ENCODE assay signal across 25 mouse cellular contexts in genomic region chr9:45254605-45255004, GRCm38 (mm10). TPM values are rescaled to one million over a fixed set of nuclear protein-coding genes. Genes with fewer than 3 reads are reported as not detected.
DNase-seq lines count a peak whose midpoint lies in the region; ATAC-seq and TF ChIP-seq lines count a peak whose summit lies in the region.
"Had no signal": no experiment of that assay in that cellular context is flagged by ENCODE, and none has a peak within 500 bp of the region (broad histone marks: within the 10 kb centered on the region; RNA-seq: fewer than 3 reads in every experiment).

No protein-coding gene starts in this region.

- no peak for TF ChIP-seq POLR2A in spleen, adult 2 months (IDR thresholded peaks at IDR 0.05; ENCODE audit: low read depth, low read length)

- 45% methylated on average over 4 of the region's 4 CpGs for WGBS in spleen, adult 2 months

- H3K27me3 ChIP-seq in megakaryocyte, embryonic 14.5 days (replicated peaks) = no peaks in the 10 kb centered on the region
- H3K27me3 ChIP-seq in spleen, adult 2 months (ENCODE audit: control insufficient read depth, insufficient read depth, low read length) = no peaks in the 10 kb centered on the region
- H3K27me3 ChIP-seq: embryonic facial prominence, embryonic 15.5 days had no signal

- peak overlapping the region; percentile 79 for H3K4me3 ChIP-seq in megakaryocyte, embryonic 14.5 days (replicated peaks)
- no peak overlapping the region for H3K4me3 ChIP-seq in spleen, adult 2 months (ENCODE audit: extremely low read depth, insufficient read depth, insufficient read length)
- H3K4me3 ChIP-seq: embryonic facial prominence, embryonic 13.5 days; embryonic facial prominence, embryonic 15.5 days; erythroblast, embryonic 14.5 days; forebrain, embryonic 10.5 days; forebrain, embryonic 12.5 days had no signal

- H3K4me1 ChIP-seq in megakaryocyte, embryonic 14.5 days = peaks cover 98% of the 10 kb centered on the region
- peaks cover 24% of the 10 kb centered on the region for H3K4me1 ChIP-seq in spleen, adult 2 months (ENCODE audit: control insufficient read depth, insufficient read depth, insufficient read length)
- H3K4me1 ChIP-seq: embryonic facial prominence, embryonic 13.5 days; embryonic facial prominence, embryonic 15.5 days; forebrain, embryonic 12.5 days had no signal

- TF ChIP-seq CTCF in spleen, adult 2 months (IDR thresholded peaks at IDR 0.05; ENCODE audit: extremely low read depth, insufficient read depth, insufficient read length, insufficient replicate concordance) = no peak

- H3K9me3 ChIP-seq in megakaryocyte, embryonic 14.5 days = no peaks in the 10 kb centered on the region
- H3K9me3 ChIP-seq: embryonic facial prominence, embryonic 13.5 days; embryonic facial prominence, embryonic 15.5 days; forebrain, embryonic 10.5 days; forebrain, embryonic 12.5 days had no signal

- ATAC-seq in megakaryocyte, adult 5-6 weeks (ENCODE audit: poor library complexity, severe bottlenecking) = no peak
- ATAC-seq: forebrain, embryonic 14.5 days; forebrain, embryonic 16.5 days had no signal

- peak; percentile 7 for DNase-seq in cerebellum, adult 9-11 months
- no peak for DNase-seq in cerebellum, adult 18-20 months
- no peak for DNase-seq in spleen, adult 2 months (ENCODE audit: low read depth in 1 of 2, low spot score in 2 of 2)
- DNase-seq in spleen, postnatal 36 days (ENCODE audit: low spot score in 2 of 2) = no peak
- DNase-seq: adrenal gland, adult 2 months; adrenal gland, postnatal 10 days; adrenal gland, postnatal 25 days; cerebellum, adult 11 months; cerebellum, adult 9-10 months; cerebellum, postnatal 36 days; embryo, embryonic 11 days had no signal

- peak overlapping the region; percentile 44 for H3K27ac ChIP-seq in spleen, adult 2 months (ENCODE audit: insufficient read depth, low read length)
- H3K27ac ChIP-seq: embryonic facial prominence, embryonic 13.5 days; embryonic facial prominence, embryonic 15.5 days; forebrain, embryonic 10.5 days; forebrain, embryonic 12.5 days had no signal

- H3K36me3 ChIP-seq in megakaryocyte, embryonic 14.5 days (replicated peaks; ENCODE audit: low read length) = peaks cover 92% of the 10 kb centered on the region
- peaks cover 52% of the 10 kb centered on the region for H3K36me3 ChIP-seq in spleen, adult 2 months (ENCODE audit: control insufficient read depth, insufficient read depth, low read length)
- H3K36me3 ChIP-seq: embryonic facial prominence, embryonic 13.5 days; embryonic facial prominence, embryonic 15.5 days; forebrain, embryonic 10.5 days; forebrain, embryonic 12.5 days had no signal

RNA-seq across cellular contexts. Expression of gene Il10ra, which starts 14.3 kb away (rescaled TPM):
- 4.8 and 7.7 TPM in 2 replicates for polyA plus RNA-seq in megakaryocyte, embryonic 14.5 days (2012; ENCODE audit: insufficient read depth, low replicate concordance)
- total RNA-seq in megakaryocyte, adult 5-6 weeks (2015) = 33.9 and 37.2 TPM in 2 replicates
- total RNA-seq in megakaryocyte, adult 5-6 weeks (2017) = 68.7 and 77.1 TPM in 2 replicates
- 60.6 and 65.1 TPM in 2 replicates for polyA plus RNA-seq in spleen, adult 2 months (2012; rRNA removed)
- total RNA-seq: MEL had no signal
- polyA plus RNA-seq: C2C12 had no signal

RNA-seq across cellular contexts. Expression of gene Tmprss4, which starts 50.7 kb away (rescaled TPM):
- not detected in 2 replicates for polyA plus RNA-seq in megakaryocyte, embryonic 14.5 days (2012; ENCODE audit: insufficient read depth, low replicate concordance)
- 0.34 TPM in 1 of 2 replicates, not detected in the other for total RNA-seq in megakaryocyte, adult 5-6 weeks (2015)
- total RNA-seq in megakaryocyte, adult 5-6 weeks (2017) = 0.07 TPM in 1 of 2 replicates, not detected in the other
- 0.33 and 0.52 TPM in 2 replicates for polyA plus RNA-seq in spleen, adult 2 months (2012; rRNA removed)
- total RNA-seq: adrenal gland, adult 2 months; adrenal gland, postnatal 10 days; adrenal gland, postnatal 25 days; common myeloid progenitor, adult 5-6 weeks; MEL had no signal
- polyA plus RNA-seq: adrenal gland, adult 2 months; brain, embryonic 14.5 days; C2C12; embryonic facial prominence, embryonic 11.5 days; erythroblast, embryonic 14.5 days; forebrain, embryonic 14.5 days; forebrain, embryonic 16.5 days had no signal
